Mouse (Mus musculus) monocyte, adult 2 months (primary cell): ENCODE data around the gene Rexo1.
A peak's percentile ranks its signal among the peaks of the same experiment; 100 is the strongest.
"Not testable (repeated sequence)": the region's sequence is repeated elsewhere in the genome, so short reads cannot be mapped to it uniquely, and the experiment has no call there.

Experiments
- DNase-seq, 2 experiments: peaks; one replicate each; pipeline ENCODE4 v3.0.0; 2022; ENCODE audit warnings: low spot score in 2 of 2, low read depth in 1 of 2

Rexo1 gene

GRCm38 (mm10) chr10:80561116-80561944, at the start of gene Rexo1:
Rexo1 (minus strand) TSS chr10:80561560.
- peak; percentile 86 to 89 for DNase-seq

GRCm38 (mm10) chr10:80611024-80611423, 49.7 kb upstream of the Rexo1 start:
- DNase-seq, result no peak

- DNase-seq, result no peak
Observed at GRCm38 (mm10) chr10:80610116-80610785, 48.9 kb upstream of the Rexo1 start.

- DNase-seq, result no peak
Observed at GRCm38 (mm10) chr10:80609269-80609924, 48.0 kb upstream of the Rexo1 start.

- DNase-seq, result no peak
Observed at GRCm38 (mm10) chr10:80608435-80608834, 47.1 kb upstream of the Rexo1 start.

- DNase-seq, result no peak
Observed at GRCm38 (mm10) chr10:80606737-80607350, 45.5 kb upstream of the Rexo1 start.

GRCm38 (mm10) chr10:80606306-80606705, 44.9 kb upstream of the Rexo1 start:
- DNase-seq, result no peak

GRCm38 (mm10) chr10:80605721-80606120, 44.4 kb upstream of the Rexo1 start, which contains the start of gene Gm49322:
Gm49322 (plus strand) TSS chr10:80606021.
- DNase-seq, result not testable (repeated sequence)

GRCm38 (mm10) chr10:80604988-80605387, 43.6 kb upstream of the Rexo1 start:
- DNase-seq, result no peak

GRCm38 (mm10) chr10:80604001-80604509, 42.7 kb upstream of the Rexo1 start:
- no peak for DNase-seq

- DNase-seq, result no peak
Observed at GRCm38 (mm10) chr10:80603364-80603763, 42.0 kb upstream of the Rexo1 start.

- DNase-seq, result peak; percentile 74 to 93
Observed at GRCm38 (mm10) chr10:80602698-80603325, 41.5 kb upstream of the Rexo1 start, which contains the start of the genes Scamp4 and Adat3. Scamp4 (plus strand) TSS chr10:80602872. Adat3 (plus strand) TSS chr10:80602880.

- no peak for DNase-seq
Observed at GRCm38 (mm10) chr10:80596318-80596717, 35.0 kb upstream of the Rexo1 start.

- DNase-seq, result peak; percentile 81 to 88
Observed at GRCm38 (mm10) chr10:80589879-80590854, 28.8 kb upstream of the Rexo1 start, which contains the start of gene Abhd17a. Abhd17a (minus strand) TSS chr10:80590341.

- DNase-seq, result no peak
Observed at GRCm38 (mm10) chr10:80589127-80589878, 27.9 kb upstream of the Rexo1 start.

GRCm38 (mm10) chr10:80587305-80587657, 25.9 kb upstream of the Rexo1 start:
- DNase-seq, result no peak

GRCm38 (mm10) chr10:80586407-80587304, 25.3 kb upstream of the Rexo1 start:
- DNase-seq, result no peak

- no peak for DNase-seq
Observed at GRCm38 (mm10) chr10:80585581-80585980, 24.2 kb upstream of the Rexo1 start.
